Mouse (Mus musculus) forebrain, embryonic 14.5 days (tissue): ENCODE measurements at regions not wholly inside any gene's neighbourhood (a gene's known extent, or its start where the extent isn't known, plus 50 kb on each side); places are given as distances from the start of the nearest gene placed in this dataset.
"Not testable (repeated sequence)": the region's sequence is repeated elsewhere in the genome, so short reads cannot be mapped to it uniquely, and the experiment has no call there.

ENCODE experiments used
- ATAC-seq: fragments of 200-750 bp; cut with Nextera tagmentation; 2 replicates; pipeline ENCODE4 v1.8.0; 2017; ENCODE audit warnings: mild to moderate bottlenecking, moderate library complexity
- DNase-seq: peaks from one replicate; pipeline ENCODE4 v3.0.0-alpha.2; 2015; ENCODE audit warnings: low spot score
- H3K27ac ChIP-seq: fragments of 300-500 bp; sonication (generic); 2 replicates; pipeline ENCODE4 v1.5.1; 2014; ENCODE audit warnings: low read depth, mild to moderate bottlenecking, control low read depth, low read length, moderate library complexity
- H3K27me3 ChIP-seq: fragments of 300-500 bp; sonication (generic); replicated peaks from 2 replicates; pipeline ENCODE4 v1.6.1; 2014; ENCODE audit warnings: low read length, control low read depth, mixed read lengths; ENCODE audit not compliant: control insufficient read depth, insufficient read depth
- H3K36me3 ChIP-seq: fragments of 300-500 bp; sonication (generic); 2 replicates; pipeline ENCODE4 v1.6.1; 2014; ENCODE audit warnings: low read length, control low read depth; ENCODE audit not compliant: control insufficient read depth, insufficient read depth
- H3K4me1 ChIP-seq: fragments of 300-500 bp; sonication (generic); 2 replicates; pipeline ENCODE4 v1.6.1; 2014; ENCODE audit warnings: antibody characterized with exemption, low read length, control low read depth; ENCODE audit not compliant: control insufficient read depth, insufficient read depth
- H3K4me2 ChIP-seq: fragments of 300-500 bp; sonication (generic); 2 replicates; pipeline ENCODE4 v1.6.1; 2014; ENCODE audit warnings: mild to moderate bottlenecking, control low read depth, low read length
- H3K4me3 ChIP-seq: fragments of 300-500 bp; sonication (generic); 2 replicates; pipeline ENCODE4 v1.5.1; 2014; ENCODE audit warnings: low read depth, low read length, control low read depth
- H3K9ac ChIP-seq: fragments of 300-500 bp; sonication (generic); 2 replicates; pipeline ENCODE4 v1.6.1; 2014; ENCODE audit warnings: mild to moderate bottlenecking, low read length, control low read depth, moderate library complexity
- H3K9me3 ChIP-seq: fragments of 300-500 bp; sonication (generic); replicated peaks from 2 replicates; pipeline ENCODE4 v1.6.1; 2016; ENCODE audit warnings: low read length, control low read depth, mixed read lengths; ENCODE audit not compliant: control insufficient read depth
- WGBS: fragments of 180-500 bp; shearing (Covaris S2); extraction: QIAGEN DNeasy Blood & Tissue Kit; methylation state at CpG from one replicate; pipeline ENCODE4 v1.1.7; 2014; 5-methylcytosine and 5-hydroxymethylcytosine counted together

DNA sequence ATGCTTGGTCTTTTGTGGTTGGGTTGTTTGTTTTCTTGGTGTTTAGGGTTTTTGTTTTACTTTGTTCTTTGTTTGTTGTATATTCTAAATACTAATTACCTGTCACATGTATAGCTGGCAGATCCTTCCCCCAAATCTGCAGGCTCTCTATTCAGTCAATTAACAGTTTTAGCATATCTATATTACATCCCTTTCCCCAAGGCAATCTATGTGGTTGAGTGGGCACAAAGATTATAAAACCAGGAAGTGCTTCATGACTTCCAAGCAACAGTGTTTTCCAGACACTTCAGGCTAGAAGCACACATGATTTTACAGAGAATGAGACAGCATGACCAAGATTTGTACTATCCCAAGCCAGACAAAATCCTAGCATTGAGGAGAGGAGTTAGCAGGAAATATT lies 544.4 kb upstream of the Pou3f4 start:
- Histone ChIP-seq H3K27ac (no peak overlapping the region), H3K9ac (no peak overlapping the region), H3K4me3 (no peak overlapping the region), H3K36me3 (no peaks in the 10 kb centered on the region), H3K4me2 (no peak overlapping the region), H3K9me3 (no peaks in the 10 kb centered on the region), H3K4me1 (no peaks in the 10 kb centered on the region), H3K27me3 (no peaks in the 10 kb centered on the region)
- no peak for DNase-seq
- no peak for ATAC-seq

DNA sequence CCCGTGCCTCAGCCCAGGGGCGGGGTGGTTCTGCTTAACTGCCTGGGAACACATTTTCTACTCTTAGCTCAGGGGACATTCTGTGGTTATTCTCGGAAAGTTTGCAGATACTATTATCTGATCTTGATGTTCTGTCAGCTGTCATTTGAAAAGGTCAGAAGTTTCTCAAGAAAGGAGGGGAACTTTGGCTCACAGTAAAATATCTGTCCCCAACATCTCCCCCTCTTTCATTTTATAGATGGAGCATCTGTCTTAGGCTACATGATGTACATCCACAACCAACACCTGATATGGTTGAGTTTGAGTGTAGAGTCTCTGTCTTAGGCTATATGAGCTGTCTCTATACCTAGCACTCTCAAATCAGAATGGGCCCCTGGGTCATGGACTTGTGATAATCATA lies 539.8 kb upstream of the Pou3f4 start:
- not testable (repeated sequence) for H3K9me3 ChIP-seq, H3K27ac ChIP-seq, H3K36me3 ChIP-seq, H3K4me2 ChIP-seq, H3K4me3 ChIP-seq, ATAC-seq, H3K27me3 ChIP-seq, H3K9ac ChIP-seq, DNase-seq, H3K4me1 ChIP-seq
- 88% methylated on average over 3 of the region's 3 CpGs for WGBS

DNA sequence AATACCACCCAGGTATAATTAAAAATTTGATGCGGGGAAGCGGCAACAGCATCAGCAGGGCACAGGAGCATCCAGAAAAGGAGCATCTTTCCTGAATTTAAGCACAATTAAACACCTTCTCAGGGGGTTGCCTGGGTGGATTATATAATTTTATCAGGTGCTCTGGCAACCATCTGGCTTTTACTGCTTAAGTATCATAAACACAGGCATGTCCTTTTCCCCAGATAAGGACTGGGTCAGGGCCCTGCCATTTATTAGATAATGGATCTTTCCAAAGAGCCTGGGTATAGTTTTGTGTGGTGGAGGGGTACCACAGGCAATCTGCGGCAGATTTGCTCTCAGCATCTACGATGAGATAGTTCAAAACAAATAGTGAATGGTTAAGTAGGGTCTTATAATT lies 538.7 kb upstream of the Pou3f4 start:
- ATAC-seq (no peak), DNase-seq (no peak)
- WGBS, result 94% methylated on average over 4 of the region's 4 CpGs

DNA sequence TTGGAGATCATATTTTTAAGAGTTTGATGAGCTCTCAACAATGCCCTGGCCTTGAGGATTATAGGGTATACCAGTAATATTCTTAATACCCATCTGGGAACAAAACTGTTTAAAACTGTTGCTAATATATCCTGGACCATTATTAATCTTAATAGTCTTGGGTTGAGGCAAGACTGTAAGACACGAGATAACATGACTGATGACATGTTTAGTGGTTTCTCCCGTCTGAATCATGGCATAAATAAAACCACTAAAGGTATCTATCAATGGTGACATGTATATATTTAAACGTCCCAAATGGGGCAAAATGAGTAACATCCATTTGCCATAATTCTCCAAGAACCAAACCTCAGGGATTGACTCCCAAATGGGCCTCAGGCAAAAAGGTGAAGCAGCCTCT lies 538.2 kb upstream of the Pou3f4 start:
- no peak overlapping the region for H3K4me2 ChIP-seq
- no peak overlapping the region for H3K4me3 ChIP-seq
- WGBS, result 86% methylated on average over 3 of the region's 3 CpGs
- H3K9me3 ChIP-seq, result no peaks in the 10 kb centered on the region
- H3K27me3 ChIP-seq, result no peaks in the 10 kb centered on the region
- DNase-seq, result no peak
- H3K36me3 ChIP-seq, result no peaks in the 10 kb centered on the region
- no peak overlapping the region for H3K9ac ChIP-seq
- H3K27ac ChIP-seq, result no peak overlapping the region
- H3K4me1 ChIP-seq, result no peaks in the 10 kb centered on the region
- ATAC-seq, result no peak

More for the DNA sequence above, 538.7 kb upstream of the Pou3f4 start:
- H3K9me3 ChIP-seq, result no peaks in the 10 kb centered on the region
- H3K36me3 ChIP-seq, result no peaks in the 10 kb centered on the region
- no peak overlapping the region for H3K4me2 ChIP-seq
- H3K27me3 ChIP-seq, result no peaks in the 10 kb centered on the region
- H3K4me1 ChIP-seq, result no peaks in the 10 kb centered on the region
- H3K27ac ChIP-seq, result no peak overlapping the region
- no peak overlapping the region for H3K9ac ChIP-seq
- no peak overlapping the region for H3K4me3 ChIP-seq

DNA sequence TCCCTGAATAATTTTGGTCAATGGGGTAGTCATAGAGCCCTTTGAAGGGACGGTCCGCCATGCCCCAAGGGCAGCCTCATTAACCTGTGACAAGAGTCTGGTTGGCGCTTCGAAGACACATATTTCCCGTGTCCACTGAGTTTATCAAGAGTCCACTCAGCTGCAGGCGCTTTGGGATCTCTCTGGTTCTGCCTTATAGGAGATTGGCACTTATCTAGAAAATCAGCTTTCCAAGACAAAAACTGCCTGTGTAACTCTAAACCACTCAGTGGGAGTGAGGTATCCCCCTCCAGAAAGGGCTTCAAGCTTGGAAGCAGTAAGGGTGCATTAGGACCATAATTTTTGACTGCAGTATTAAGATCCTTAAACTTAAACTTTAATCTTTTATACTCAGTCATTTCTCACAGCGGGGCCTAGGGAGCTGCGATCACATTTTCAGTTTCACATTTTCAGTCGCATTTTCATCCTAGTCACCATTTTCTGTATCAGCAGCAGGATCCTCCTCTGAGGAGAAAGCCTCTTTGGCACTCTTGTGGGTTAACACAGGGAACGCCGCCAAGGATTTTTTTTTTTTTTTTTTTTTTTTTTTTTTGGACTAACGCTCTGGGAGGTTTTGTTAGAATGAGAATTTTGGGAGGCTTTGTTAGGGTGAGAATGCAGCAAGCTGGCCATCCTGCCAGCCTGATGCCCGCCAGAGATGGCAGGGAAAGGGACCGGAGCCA lies 534.4 kb upstream of the Pou3f4 start:
- H3K36me3 ChIP-seq, result no peaks in the 10 kb centered on the region
- no peaks in the 10 kb centered on the region for H3K9me3 ChIP-seq
- peak; percentile 5 for DNase-seq
- H3K9ac ChIP-seq, result no peak overlapping the region
- no peak overlapping the region for H3K27ac ChIP-seq
- WGBS, result 85% methylated on average over 14 of the region's 14 CpGs
- no peaks in the 10 kb centered on the region for H3K4me1 ChIP-seq
- no peak overlapping the region for H3K4me3 ChIP-seq
- ATAC-seq, result no peak
- H3K27me3 ChIP-seq, result no peaks in the 10 kb centered on the region
- no peak overlapping the region for H3K4me2 ChIP-seq

DNA sequence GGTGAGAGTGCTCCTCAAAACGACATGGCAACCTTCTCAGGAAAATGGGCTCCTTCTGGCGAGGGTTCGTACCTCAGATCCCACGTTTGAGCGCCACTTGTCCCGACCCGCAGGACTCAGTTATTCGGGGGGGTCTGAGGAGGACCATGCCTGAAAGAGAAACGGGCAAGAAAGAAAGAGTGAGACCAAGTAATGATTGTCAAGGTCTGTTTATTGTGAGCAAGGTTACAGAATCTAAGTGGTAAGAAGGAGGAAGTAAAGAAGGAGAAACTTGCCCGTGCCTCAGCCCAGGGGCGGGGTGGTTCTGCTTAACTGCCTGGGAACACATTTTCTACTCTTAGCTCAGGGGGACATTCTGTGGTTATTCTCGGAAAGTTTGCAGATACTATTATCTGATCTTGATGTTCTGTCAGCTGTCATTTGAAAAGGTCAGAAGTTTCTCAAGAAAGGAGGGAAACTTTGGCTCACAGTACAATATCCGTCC lies 532.6 kb upstream of the Pou3f4 start:
- DNase-seq, H3K36me3 ChIP-seq, H3K4me3 ChIP-seq, H3K27ac ChIP-seq, H3K27me3 ChIP-seq, H3K9ac ChIP-seq, H3K4me2 ChIP-seq, H3K9me3 ChIP-seq, ATAC-seq, H3K4me1 ChIP-seq: not testable (repeated sequence)
- WGBS, result 92% methylated on average over 13 of the region's 13 CpGs

DNA sequence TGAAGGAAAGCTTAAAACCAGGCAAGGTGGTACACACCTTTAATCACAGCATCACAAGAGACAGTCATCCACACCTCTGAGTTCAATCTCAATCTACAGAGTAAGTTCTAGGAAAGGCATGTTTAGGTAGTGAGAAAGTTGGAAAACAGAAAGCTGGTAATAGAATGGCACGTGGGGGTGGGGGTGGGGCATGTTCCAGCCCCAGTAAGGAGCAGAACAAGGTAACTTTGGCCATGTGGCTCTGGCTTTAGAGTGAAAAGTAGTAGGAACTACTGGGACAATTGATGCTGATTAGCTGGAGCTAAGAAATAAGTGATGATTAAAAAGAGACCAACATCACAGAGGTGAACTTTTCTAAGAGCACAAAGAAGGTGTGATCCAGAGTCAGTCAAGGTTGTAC lies 532.2 kb upstream of the Pou3f4 start:
- Histone ChIP-seq H3K4me1 (no peaks in the 10 kb centered on the region), H3K27me3 (no peaks in the 10 kb centered on the region), H3K27ac (no peak overlapping the region), H3K9me3 (no peaks in the 10 kb centered on the region), H3K4me3 (no peak overlapping the region), H3K9ac (no peak overlapping the region), H3K4me2 (no peak overlapping the region), H3K36me3 (no peaks in the 10 kb centered on the region)
- DNase-seq, result no peak
- no peak for ATAC-seq
- 50% methylated on average over 1 of the region's 1 CpGs for WGBS

DNA sequence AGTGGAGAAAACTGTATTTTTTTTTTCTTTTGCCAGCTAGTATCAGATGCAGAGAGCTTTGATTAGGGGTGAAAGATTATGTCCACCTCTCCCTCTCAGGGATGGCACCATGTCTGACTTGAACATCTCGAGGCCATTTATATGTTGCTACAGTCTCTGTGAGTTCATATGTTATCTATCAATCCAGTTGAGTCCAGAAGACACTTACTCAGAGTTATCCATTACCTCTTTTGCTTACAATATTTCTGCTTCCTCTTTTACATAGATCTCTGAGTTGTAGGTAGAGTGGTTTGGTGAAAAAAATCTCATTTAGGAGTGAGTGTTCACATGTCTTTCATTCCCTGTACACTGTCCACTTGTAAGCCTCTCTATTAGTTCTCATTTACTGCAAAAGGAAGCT lies 524.7 kb upstream of the Pou3f4 start:
- Histone ChIP-seq H3K4me2 (no peak overlapping the region), H3K4me1 (no peaks in the 10 kb centered on the region), H3K27ac (no peak overlapping the region), H3K9me3 (no peaks in the 10 kb centered on the region), H3K36me3 (no peaks in the 10 kb centered on the region), H3K27me3 (no peaks in the 10 kb centered on the region), H3K9ac (no peak overlapping the region), H3K4me3 (no peak overlapping the region)
- no peak for DNase-seq
- 56% methylated on average over 1 of the region's 1 CpGs for WGBS
- no peak for ATAC-seq

DNA sequence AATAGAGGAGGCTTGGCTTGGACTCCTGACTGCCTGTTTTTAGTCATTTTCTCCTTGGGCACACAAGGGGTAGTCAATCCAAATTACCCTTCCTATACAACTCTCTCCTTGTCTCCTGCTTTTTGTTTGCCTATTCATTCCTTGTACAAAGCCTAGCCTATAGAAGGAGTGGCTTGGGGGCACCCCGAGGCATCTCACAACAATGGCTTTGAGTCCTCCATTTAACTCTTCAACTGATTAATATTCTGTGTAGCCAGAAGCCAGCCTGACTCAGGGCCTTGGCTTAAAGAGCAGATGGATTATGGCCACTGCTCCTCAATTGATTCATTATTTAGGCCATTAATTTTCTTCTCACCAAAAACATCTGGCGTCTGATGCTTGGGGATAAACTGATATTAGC lies 506.4 kb upstream of the Pou3f4 start:
- Histone ChIP-seq H3K9ac (no peak overlapping the region), H3K27me3 (no peaks in the 10 kb centered on the region), H3K9me3 (no peaks in the 10 kb centered on the region), H3K36me3 (no peaks in the 10 kb centered on the region), H3K4me1 (no peaks in the 10 kb centered on the region), H3K4me2 (no peak overlapping the region), H3K27ac (no peak overlapping the region), H3K4me3 (no peak overlapping the region)
- WGBS, result 18% methylated on average over 2 of the region's 2 CpGs
- peak; percentile 46; the same call in 1 of the 2 replicates for ATAC-seq
- peak; percentile 5 for DNase-seq
